Mouse (Mus musculus): ENCODE results near the gene Tmem222. TPM values are rescaled to one million over a fixed set of nuclear protein-coding genes. Genes with fewer than 3 reads are reported as not detected.

The Tmem222 gene
- total and polyA plus RNA-seq, 2 experiments from 2014 or later, result 130 to 138 TPM

GRCm38 (mm10) chr4:133255392-133255791 is 22.2 kb downstream of the Tmem222 start:
- no peak overlapping the region for H3K4me3 ChIP-seq (ENCODE audit: low read depth, low read length)
- H3K9me3 ChIP-seq (ENCODE audit: low read length), result no peaks in the 10 kb centered on the region
- DNase-seq (ENCODE audit: low spot score), result no peak
- no peak for ATAC-seq (ENCODE audit: low FRiP score)
- H3K4me1 ChIP-seq (ENCODE audit: insufficient read depth, low read length), result no peaks in the 10 kb centered on the region; the same call in 1 of the 2 replicates
- H3K27ac ChIP-seq (ENCODE audit: low read depth, low read length), result no peak overlapping the region
- no peak overlapping the region for H3K9ac ChIP-seq (replicated peaks; ENCODE audit: low read length, poor library complexity, severe bottlenecking)
- H3K27me3 ChIP-seq (ENCODE audit: insufficient read depth, low read length), result peaks cover 37% of the 10 kb centered on the region
- no peaks in the 10 kb centered on the region for H3K36me3 ChIP-seq (ENCODE audit: insufficient read depth, low read length)
- 58% methylated on average over 6 of the region's 6 CpGs for WGBS
- no peak overlapping the region for H3K4me2 ChIP-seq (ENCODE audit: low read depth, low read length, poor library complexity, severe bottlenecking)
- no peak for TF ChIP-seq CTCF (IDR thresholded peaks at IDR 0.05)

GRCm38 (mm10) chr4:133253412-133253811 is 24.2 kb downstream of the Tmem222 start:
- no peak for TF ChIP-seq CTCF (IDR thresholded peaks at IDR 0.05)
- DNase-seq (ENCODE audit: low spot score) (no peak), ATAC-seq (ENCODE audit: low FRiP score) (no peak)
- no peaks in the 10 kb centered on the region; the same call in 1 of the 2 replicates for H3K4me1 ChIP-seq (ENCODE audit: insufficient read depth, low read length)
- H3K27me3 ChIP-seq (ENCODE audit: insufficient read depth, low read length), result peaks cover 43% of the 10 kb centered on the region
- no peak overlapping the region for H3K9ac ChIP-seq (replicated peaks; ENCODE audit: low read length, poor library complexity, severe bottlenecking)
- H3K9me3 ChIP-seq (ENCODE audit: low read length), result no peaks in the 10 kb centered on the region
- WGBS, result 71% methylated on average over 12 of the region's 12 CpGs
- H3K27ac ChIP-seq (ENCODE audit: low read depth, low read length), result no peak overlapping the region
- no peak overlapping the region for H3K4me2 ChIP-seq (ENCODE audit: low read depth, low read length, poor library complexity, severe bottlenecking)
- no peaks in the 10 kb centered on the region for H3K36me3 ChIP-seq (ENCODE audit: insufficient read depth, low read length)
- H3K4me3 ChIP-seq (ENCODE audit: low read depth, low read length), result no peak overlapping the region

GRCm38 (mm10) chr4:133252089-133252488 is 25.5 kb downstream of the Tmem222 start:
- Histone ChIP-seq H3K36me3 (ENCODE audit: insufficient read depth, low read length) (no peaks in the 10 kb centered on the region), H3K9me3 (ENCODE audit: low read length) (no peaks in the 10 kb centered on the region), H3K27me3 (ENCODE audit: insufficient read depth, low read length) (peaks cover 55% of the 10 kb centered on the region), H3K9ac (replicated peaks; ENCODE audit: low read length, poor library complexity, severe bottlenecking) (no peak overlapping the region), H3K4me2 (ENCODE audit: low read depth, low read length, poor library complexity, severe bottlenecking) (no peak overlapping the region), H3K4me3 (ENCODE audit: low read depth, low read length) (no peak overlapping the region), H3K4me1 (ENCODE audit: insufficient read depth, low read length) (no peaks in the 10 kb centered on the region; the same call in 1 of the 2 replicates), H3K27ac (ENCODE audit: low read depth, low read length) (no peak overlapping the region)
- DNase-seq (ENCODE audit: low spot score) (no peak), ATAC-seq (ENCODE audit: low FRiP score) (no peak)
- peak; percentile 51 for TF ChIP-seq CTCF (IDR thresholded peaks at IDR 0.05)
- 36% methylated on average over 4 of the region's 4 CpGs for WGBS

GRCm38 (mm10) chr4:133251214-133251613 is 26.4 kb downstream of the Tmem222 start:
- Histone ChIP-seq H3K4me3 (ENCODE audit: low read depth, low read length) (peak overlapping the region; percentile 26), H3K9ac (replicated peaks; ENCODE audit: low read length, poor library complexity, severe bottlenecking) (peak overlapping the region; percentile 29; the same call in 1 of the 2 replicates), H3K9me3 (ENCODE audit: low read length) (no peaks in the 10 kb centered on the region), H3K36me3 (ENCODE audit: insufficient read depth, low read length) (no peaks in the 10 kb centered on the region), H3K4me2 (ENCODE audit: low read depth, low read length, poor library complexity, severe bottlenecking) (peak overlapping the region; percentile 48), H3K27me3 (ENCODE audit: insufficient read depth, low read length) (peaks cover 53% of the 10 kb centered on the region), H3K27ac (ENCODE audit: low read depth, low read length) (no peak overlapping the region), H3K4me1 (ENCODE audit: insufficient read depth, low read length) (no peaks in the 10 kb centered on the region; the same call in 1 of the 2 replicates)
- WGBS, result 5% methylated on average over 31 of the region's 31 CpGs
- TF ChIP-seq CTCF (IDR thresholded peaks at IDR 0.05), result no peak
- DNase-seq (ENCODE audit: low spot score) (no peak), ATAC-seq (ENCODE audit: low FRiP score) (no peak)

GRCm38 (mm10) chr4:133250609-133251008 is 27.0 kb downstream of the Tmem222 start:
- TF ChIP-seq CTCF (IDR thresholded peaks at IDR 0.05), result peak; percentile 81

GRCm38 (mm10) chr4:133247806-133248449 is 29.7 kb downstream of the Tmem222 start:
- no peak for ATAC-seq (ENCODE audit: low FRiP score)
- Histone ChIP-seq H3K9me3 (ENCODE audit: low read length) (no peaks in the 10 kb centered on the region), H3K27me3 (ENCODE audit: insufficient read depth, low read length) (peaks cover 61% of the 10 kb centered on the region), H3K36me3 (ENCODE audit: insufficient read depth, low read length) (no peaks in the 10 kb centered on the region), H3K27ac (ENCODE audit: low read depth, low read length) (no peak overlapping the region), H3K4me3 (ENCODE audit: low read depth, low read length) (no peak overlapping the region), H3K4me2 (ENCODE audit: low read depth, low read length, poor library complexity, severe bottlenecking) (no peak overlapping the region), H3K9ac (replicated peaks; ENCODE audit: low read length, poor library complexity, severe bottlenecking) (no peak overlapping the region), H3K4me1 (ENCODE audit: insufficient read depth, low read length) (no peaks in the 10 kb centered on the region; the same call in 1 of the 2 replicates)
- TF ChIP-seq CTCF (IDR thresholded peaks at IDR 0.05), result no peak
- 78% methylated on average over 13 of the region's 13 CpGs for WGBS
- DNase-seq (ENCODE audit: low spot score), result no peak

More at GRCm38 (mm10) chr4:133250609-133251008, 27.0 kb downstream of the Tmem222 start:
- DNase-seq (ENCODE audit: low spot score) (peak; percentile 58), ATAC-seq (ENCODE audit: low FRiP score) (no peak)
- no peaks in the 10 kb centered on the region for H3K9me3 ChIP-seq (ENCODE audit: low read length)
- 4% methylated on average over 22 of the region's 22 CpGs for WGBS
- H3K4me1 ChIP-seq (ENCODE audit: insufficient read depth, low read length), result no peaks in the 10 kb centered on the region; the same call in 1 of the 2 replicates
- 0 out of 2 replicates have a peak overlapping the region, but pooled peaks have one; percentile 29 for H3K9ac ChIP-seq (replicated peaks; ENCODE audit: low read length, poor library complexity, severe bottlenecking)
- H3K4me2 ChIP-seq (ENCODE audit: low read depth, low read length, poor library complexity, severe bottlenecking), result peak overlapping the region; percentile 48
- peak overlapping the region; percentile 26; the same call in 1 of the 2 replicates for H3K4me3 ChIP-seq (ENCODE audit: low read depth, low read length)
- no peak overlapping the region for H3K27ac ChIP-seq (ENCODE audit: low read depth, low read length)
- H3K27me3 ChIP-seq (ENCODE audit: insufficient read depth, low read length), result peaks cover 51% of the 10 kb centered on the region
- no peaks in the 10 kb centered on the region for H3K36me3 ChIP-seq (ENCODE audit: insufficient read depth, low read length)

Data from midbrain, postnatal 0 days (tissue).